Mouse (Mus musculus): ENCODE data around the gene Pecam1. TPM values are rescaled to one million over a fixed set of nuclear protein-coding genes. Genes with fewer than 3 reads are reported as not detected.

Gene Pecam1
- polyA plus RNA-seq, 1 experiment from 2014 or later, result 44.3 TPM

DNA sequence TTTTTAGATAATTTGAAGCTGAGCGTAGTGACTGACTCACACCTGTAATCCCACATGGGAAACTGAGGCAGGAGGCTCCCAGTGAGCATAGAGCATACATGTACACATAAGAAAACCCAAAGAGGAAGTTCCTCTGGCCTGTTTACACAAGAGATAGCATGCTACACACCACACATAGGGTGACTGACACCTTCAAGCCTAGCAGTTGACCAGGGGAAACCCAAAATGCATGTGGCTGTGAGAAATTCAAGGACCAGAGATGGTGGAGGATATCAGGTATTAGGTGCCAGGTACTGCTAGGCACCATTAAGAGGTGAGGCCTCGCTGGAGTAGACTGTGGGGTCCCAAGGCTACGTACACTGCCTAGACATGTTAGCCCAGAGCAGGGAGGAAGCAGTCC, 47.8 kb downstream of the Pecam1 start:
- DNase-seq (ENCODE audit: low spot score), result no peak
- H3K27ac ChIP-seq (ENCODE audit: low read depth), result no peak overlapping the region
- no peak for ATAC-seq (replicated peaks; ENCODE audit: low FRiP score, low TSS enrichment, low read depth)
- no peak overlapping the region for H3K4me2 ChIP-seq (ENCODE audit: low read length)
- H3K36me3 ChIP-seq (ENCODE audit: control insufficient read depth, insufficient read depth, low read length), result no peaks in the 10 kb centered on the region
- no peaks in the 10 kb centered on the region for H3K9me3 ChIP-seq (ENCODE audit: control insufficient read depth, low read length)
- H3K4me3 ChIP-seq (ENCODE audit: low read depth, low read length), result no peak overlapping the region
- WGBS, result 82% methylated on average over 3 of the region's 3 CpGs
- H3K4me1 ChIP-seq (replicated peaks; ENCODE audit: control insufficient read depth, insufficient read depth, low read length), result no peaks in the 10 kb centered on the region
- H3K27me3 ChIP-seq (replicated peaks; ENCODE audit: control insufficient read depth, insufficient read depth, low read length), result no peaks in the 10 kb centered on the region
- H3K9ac ChIP-seq (ENCODE audit: low read length), result no peak overlapping the region

- Histone ChIP-seq H3K27me3 (replicated peaks; ENCODE audit: control insufficient read depth, insufficient read depth, low read length) (no peaks in the 10 kb centered on the region), H3K4me3 (ENCODE audit: low read depth, low read length) (no peak overlapping the region), H3K4me2 (ENCODE audit: low read length) (no peak overlapping the region), H3K4me1 (replicated peaks; ENCODE audit: control insufficient read depth, insufficient read depth, low read length) (no peaks in the 10 kb centered on the region), H3K9ac (ENCODE audit: low read length) (no peak overlapping the region), H3K27ac (ENCODE audit: low read depth) (no peak overlapping the region), H3K9me3 (ENCODE audit: control insufficient read depth, low read length) (no peaks in the 10 kb centered on the region), H3K36me3 (ENCODE audit: control insufficient read depth, insufficient read depth, low read length) (no peaks in the 10 kb centered on the region)
- 73% methylated on average over 9 of the region's 9 CpGs for WGBS
- ATAC-seq (replicated peaks; ENCODE audit: low FRiP score, low TSS enrichment, low read depth) (no peak), DNase-seq (ENCODE audit: low spot score) (no peak)
These were observed 48.8 kb downstream of the Pecam1 start for GRCm38 (mm10) chr11:106701589-106701988.

GRCm38 (mm10) chr11:106699083-106699482, 51.3 kb downstream of the Pecam1 start:
- ATAC-seq (replicated peaks; ENCODE audit: low FRiP score, low TSS enrichment, low read depth) (no peak), DNase-seq (ENCODE audit: low spot score) (no peak)
- H3K9ac ChIP-seq (ENCODE audit: low read length), result no peak overlapping the region
- no peaks in the 10 kb centered on the region for H3K4me1 ChIP-seq (replicated peaks; ENCODE audit: control insufficient read depth, insufficient read depth, low read length)
- H3K4me3 ChIP-seq (ENCODE audit: low read depth, low read length), result no peak overlapping the region
- H3K36me3 ChIP-seq (ENCODE audit: control insufficient read depth, insufficient read depth, low read length), result no peaks in the 10 kb centered on the region
- H3K9me3 ChIP-seq (ENCODE audit: control insufficient read depth, low read length), result no peaks in the 10 kb centered on the region
- H3K4me2 ChIP-seq (ENCODE audit: low read length), result no peak overlapping the region
- no peaks in the 10 kb centered on the region for H3K27me3 ChIP-seq (replicated peaks; ENCODE audit: control insufficient read depth, insufficient read depth, low read length)
- no peak overlapping the region for H3K27ac ChIP-seq (ENCODE audit: low read depth)
- 94% methylated on average over 9 of the region's 9 CpGs for WGBS

DNA sequence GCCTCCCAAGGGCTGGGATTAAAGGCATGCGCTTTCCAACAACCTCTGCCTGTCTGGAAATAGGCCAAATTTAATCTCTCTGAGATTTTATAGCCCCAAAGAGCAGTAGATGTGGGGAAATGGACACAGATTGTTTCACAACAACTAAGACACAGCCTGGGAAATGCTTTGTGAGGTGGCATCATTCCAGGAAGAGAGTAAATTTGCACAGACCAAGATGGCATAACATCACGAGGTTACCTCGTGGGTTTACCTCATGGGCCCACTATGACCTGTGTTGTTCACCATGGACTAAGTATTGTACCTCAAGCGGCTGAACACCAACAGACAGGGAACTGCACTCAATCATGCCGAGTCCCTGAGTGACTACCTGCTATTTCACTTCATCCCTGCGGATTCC, 52.1 kb downstream of the Pecam1 start:
- Histone ChIP-seq H3K36me3 (ENCODE audit: control insufficient read depth, insufficient read depth, low read length) (no peaks in the 10 kb centered on the region), H3K4me1 (replicated peaks; ENCODE audit: control insufficient read depth, insufficient read depth, low read length) (no peaks in the 10 kb centered on the region), H3K9me3 (ENCODE audit: control insufficient read depth, low read length) (no peaks in the 10 kb centered on the region), H3K4me3 (ENCODE audit: low read depth, low read length) (no peak overlapping the region), H3K9ac (ENCODE audit: low read length) (no peak overlapping the region), H3K4me2 (ENCODE audit: low read length) (no peak overlapping the region), H3K27ac (ENCODE audit: low read depth) (no peak overlapping the region), H3K27me3 (replicated peaks; ENCODE audit: control insufficient read depth, insufficient read depth, low read length) (no peaks in the 10 kb centered on the region)
- no peak for DNase-seq (ENCODE audit: low spot score)
- WGBS, result 89% methylated on average over 6 of the region's 6 CpGs
- no peak for ATAC-seq (replicated peaks; ENCODE audit: low FRiP score, low TSS enrichment, low read depth)

DNA sequence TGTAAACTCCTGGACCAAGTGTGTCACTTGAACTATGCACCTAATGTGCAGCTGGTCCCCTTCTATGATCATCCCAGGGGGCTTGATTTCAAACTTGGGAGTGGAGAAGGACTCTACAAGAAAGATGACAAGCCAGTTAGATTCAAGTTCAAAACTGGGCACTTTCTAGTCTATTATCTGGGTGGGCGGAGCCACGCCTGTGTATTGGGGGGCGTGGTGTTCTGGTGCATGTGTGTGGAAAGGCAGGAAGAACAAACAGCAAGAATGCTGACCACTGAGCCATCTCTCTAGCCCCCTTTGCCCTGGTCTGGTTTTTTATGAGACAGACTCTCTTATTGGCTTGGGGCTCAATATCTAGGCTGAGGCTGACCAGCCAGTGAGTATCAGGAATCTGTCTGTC, 54.5 kb downstream of the Pecam1 start:
- no peaks in the 10 kb centered on the region for H3K36me3 ChIP-seq (ENCODE audit: control insufficient read depth, insufficient read depth, low read length)
- ATAC-seq (replicated peaks; ENCODE audit: low FRiP score, low TSS enrichment, low read depth) (no peak), DNase-seq (ENCODE audit: low spot score) (no peak)
- no peak overlapping the region for H3K27ac ChIP-seq (ENCODE audit: low read depth)
- no peak overlapping the region for H3K9ac ChIP-seq (ENCODE audit: low read length)
- no peaks in the 10 kb centered on the region for H3K27me3 ChIP-seq (replicated peaks; ENCODE audit: control insufficient read depth, insufficient read depth, low read length)
- no peak overlapping the region for H3K4me3 ChIP-seq (ENCODE audit: low read depth, low read length)
- H3K4me2 ChIP-seq (ENCODE audit: low read length), result no peak overlapping the region
- 88% methylated on average over 3 of the region's 3 CpGs for WGBS
- H3K9me3 ChIP-seq (ENCODE audit: control insufficient read depth, low read length), result no peaks in the 10 kb centered on the region
- H3K4me1 ChIP-seq (replicated peaks; ENCODE audit: control insufficient read depth, insufficient read depth, low read length), result no peaks in the 10 kb centered on the region

- no peaks in the 10 kb centered on the region for H3K27me3 ChIP-seq (replicated peaks; ENCODE audit: control insufficient read depth, insufficient read depth, low read length)
- H3K4me3 ChIP-seq (ENCODE audit: low read depth, low read length), result no peak overlapping the region
- no peak for DNase-seq (ENCODE audit: low spot score)
- no peaks in the 10 kb centered on the region for H3K9me3 ChIP-seq (ENCODE audit: control insufficient read depth, low read length)
- WGBS, result 75% methylated on average over 4 of the region's 4 CpGs
- H3K4me1 ChIP-seq (replicated peaks; ENCODE audit: control insufficient read depth, insufficient read depth, low read length), result no peaks in the 10 kb centered on the region
- no peak overlapping the region for H3K9ac ChIP-seq (ENCODE audit: low read length)
- ATAC-seq (replicated peaks; ENCODE audit: low FRiP score, low TSS enrichment, low read depth), result no peak
- H3K36me3 ChIP-seq (ENCODE audit: control insufficient read depth, insufficient read depth, low read length), result no peaks in the 10 kb centered on the region
- H3K4me2 ChIP-seq (ENCODE audit: low read length), result no peak overlapping the region
- no peak overlapping the region for H3K27ac ChIP-seq (ENCODE audit: low read depth)
These were observed 57.5 kb downstream of the Pecam1 start for GRCm38 (mm10) chr11:106692890-106693289.

- DNase-seq (ENCODE audit: low spot score) (no peak), ATAC-seq (replicated peaks; ENCODE audit: low FRiP score, low TSS enrichment, low read depth) (no peak)
- no peaks in the 10 kb centered on the region for H3K4me1 ChIP-seq (replicated peaks; ENCODE audit: control insufficient read depth, insufficient read depth, low read length)
- no peaks in the 10 kb centered on the region for H3K27me3 ChIP-seq (replicated peaks; ENCODE audit: control insufficient read depth, insufficient read depth, low read length)
- H3K9ac ChIP-seq (ENCODE audit: low read length), result no peak overlapping the region
- H3K4me3 ChIP-seq (ENCODE audit: low read depth, low read length), result no peak overlapping the region
- WGBS, result 84% methylated on average over 5 of the region's 5 CpGs
- H3K4me2 ChIP-seq (ENCODE audit: low read length), result no peak overlapping the region
- H3K9me3 ChIP-seq (ENCODE audit: control insufficient read depth, low read length), result no peaks in the 10 kb centered on the region
- no peaks in the 10 kb centered on the region for H3K36me3 ChIP-seq (ENCODE audit: control insufficient read depth, insufficient read depth, low read length)
- H3K27ac ChIP-seq (ENCODE audit: low read depth), result no peak overlapping the region
These were observed 62.1 kb downstream of the Pecam1 start for GRCm38 (mm10) chr11:106688375-106688774.

DNA sequence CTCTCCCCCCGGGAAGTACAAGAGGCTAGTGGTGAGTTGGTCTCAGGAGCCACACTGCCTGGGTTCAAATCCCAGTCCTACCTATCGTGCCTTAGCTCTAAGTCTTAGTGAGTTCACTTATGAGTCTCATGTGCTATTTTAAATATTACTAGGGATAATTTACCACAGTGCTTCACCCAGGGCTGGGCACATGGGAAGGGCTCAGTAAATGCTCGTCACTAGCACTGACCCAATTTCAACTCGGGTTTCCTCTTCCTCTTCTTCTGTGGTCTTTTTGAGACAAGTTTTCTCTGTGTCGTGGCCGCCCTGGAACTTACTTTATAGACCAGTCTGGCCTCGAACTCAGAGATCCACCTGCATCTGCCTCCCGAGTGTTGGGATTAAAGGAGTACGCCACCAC, 63.1 kb downstream of the Pecam1 start:
- DNase-seq (ENCODE audit: low spot score), result no peak
- Histone ChIP-seq H3K4me1 (replicated peaks; ENCODE audit: control insufficient read depth, insufficient read depth, low read length) (no peaks in the 10 kb centered on the region), H3K9me3 (ENCODE audit: control insufficient read depth, low read length) (no peaks in the 10 kb centered on the region), H3K36me3 (ENCODE audit: control insufficient read depth, insufficient read depth, low read length) (no peaks in the 10 kb centered on the region), H3K4me2 (ENCODE audit: low read length) (no peak overlapping the region), H3K9ac (ENCODE audit: low read length) (no peak overlapping the region), H3K4me3 (ENCODE audit: low read depth, low read length) (no peak overlapping the region), H3K27ac (ENCODE audit: low read depth) (no peak overlapping the region), H3K27me3 (replicated peaks; ENCODE audit: control insufficient read depth, insufficient read depth, low read length) (no peaks in the 10 kb centered on the region)
- WGBS, result 89% methylated on average over 9 of the region's 9 CpGs
- ATAC-seq (replicated peaks; ENCODE audit: low FRiP score, low TSS enrichment, low read depth), result no peak

DNA sequence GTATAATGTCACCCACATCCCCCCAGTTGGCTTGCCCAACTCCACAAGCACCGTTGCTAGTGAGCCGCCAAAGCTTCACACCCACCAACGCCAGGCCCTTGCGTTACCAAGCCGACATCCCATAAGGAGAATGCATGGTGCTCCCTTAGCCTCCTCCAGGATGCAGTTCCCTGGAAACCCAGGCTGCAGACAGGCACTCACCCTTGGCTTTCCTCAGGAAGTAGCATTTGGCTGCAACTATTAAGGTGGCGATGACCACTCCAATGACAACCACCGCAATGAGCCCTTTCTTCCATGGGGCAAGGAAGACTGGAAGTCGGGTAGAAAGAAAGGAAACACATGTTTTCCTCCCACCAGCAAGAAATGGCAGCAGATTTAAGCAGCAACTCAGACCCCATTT, 66.4 kb downstream of the Pecam1 start:
- Histone ChIP-seq H3K27me3 (replicated peaks; ENCODE audit: control insufficient read depth, insufficient read depth, low read length) (no peaks in the 10 kb centered on the region), H3K9ac (ENCODE audit: low read length) (no peak overlapping the region), H3K4me1 (replicated peaks; ENCODE audit: control insufficient read depth, insufficient read depth, low read length) (no peaks in the 10 kb centered on the region), H3K4me3 (ENCODE audit: low read depth, low read length) (no peak overlapping the region), H3K9me3 (ENCODE audit: control insufficient read depth, low read length) (no peaks in the 10 kb centered on the region), H3K27ac (ENCODE audit: low read depth) (no peak overlapping the region), H3K4me2 (ENCODE audit: low read length) (no peak overlapping the region), H3K36me3 (ENCODE audit: control insufficient read depth, insufficient read depth, low read length) (no peaks in the 10 kb centered on the region)
- no peak for ATAC-seq (replicated peaks; ENCODE audit: low FRiP score, low TSS enrichment, low read depth)
- WGBS, result 86% methylated on average over 8 of the region's 8 CpGs
- DNase-seq (ENCODE audit: low spot score), result no peak

All from intestine, embryonic 14.5 days (tissue).